Mouse (Mus musculus): Measurements from ENCODE around the gene Chuk. TPM values are rescaled to one million over a fixed set of nuclear protein-coding genes. Genes with fewer than 3 reads are reported as not detected.

Gene Chuk
- polyA plus RNA-seq, 1 experiment: 11.8 TPM

- WGBS: 27% methylated on average over 3 of the region's 3 CpGs
- TF ChIP-seq CTCF (IDR thresholded peaks at IDR 0.05; ENCODE audit: extremely low read depth, insufficient read depth, insufficient read length, insufficient replicate concordance) (no peak), POLR2A (IDR thresholded peaks at IDR 0.05; ENCODE audit: low read depth, low read length) (no peak)
- no peaks in the 10 kb centered on the region for H3K4me1 ChIP-seq (ENCODE audit: control insufficient read depth, insufficient read depth, insufficient read length)
- no peaks in the 10 kb centered on the region for H3K27me3 ChIP-seq (ENCODE audit: control insufficient read depth, insufficient read depth, low read length)
- no peak overlapping the region for H3K27ac ChIP-seq (ENCODE audit: insufficient read depth, low read length)
- DNase-seq (ENCODE audit: low read depth in 1 of 2, low spot score in 2 of 2): peak in 1 of 2 experiments; percentile 11
- peaks cover 11% of the 10 kb centered on the region for H3K36me3 ChIP-seq (ENCODE audit: control insufficient read depth, insufficient read depth, low read length)
- no peak overlapping the region for H3K4me3 ChIP-seq (ENCODE audit: extremely low read depth, insufficient read depth, insufficient read length)
Measured at GRCm38 (mm10) chr19:44045847-44046246, 61.4 kb downstream of the Chuk start.

- TF ChIP-seq POLR2A (IDR thresholded peaks at IDR 0.05; ENCODE audit: low read depth, low read length) (no peak), CTCF (IDR thresholded peaks at IDR 0.05; ENCODE audit: extremely low read depth, insufficient read depth, insufficient read length, insufficient replicate concordance) (no peak)
- DNase-seq (ENCODE audit: low read depth in 1 of 2, low spot score in 2 of 2): no peak
- Histone ChIP-seq H3K4me1 (ENCODE audit: control insufficient read depth, insufficient read depth, insufficient read length) (no peaks in the 10 kb centered on the region), H3K27me3 (ENCODE audit: control insufficient read depth, insufficient read depth, low read length) (no peaks in the 10 kb centered on the region), H3K27ac (ENCODE audit: insufficient read depth, low read length) (no peak overlapping the region), H3K36me3 (ENCODE audit: control insufficient read depth, insufficient read depth, low read length) (peaks cover 17% of the 10 kb centered on the region), H3K4me3 (ENCODE audit: extremely low read depth, insufficient read depth, insufficient read length) (no peak overlapping the region)
- WGBS: 96% methylated on average over 5 of the region's 5 CpGs
Measured at GRCm38 (mm10) chr19:44042121-44042520, 65.2 kb downstream of the Chuk start.

DNA sequence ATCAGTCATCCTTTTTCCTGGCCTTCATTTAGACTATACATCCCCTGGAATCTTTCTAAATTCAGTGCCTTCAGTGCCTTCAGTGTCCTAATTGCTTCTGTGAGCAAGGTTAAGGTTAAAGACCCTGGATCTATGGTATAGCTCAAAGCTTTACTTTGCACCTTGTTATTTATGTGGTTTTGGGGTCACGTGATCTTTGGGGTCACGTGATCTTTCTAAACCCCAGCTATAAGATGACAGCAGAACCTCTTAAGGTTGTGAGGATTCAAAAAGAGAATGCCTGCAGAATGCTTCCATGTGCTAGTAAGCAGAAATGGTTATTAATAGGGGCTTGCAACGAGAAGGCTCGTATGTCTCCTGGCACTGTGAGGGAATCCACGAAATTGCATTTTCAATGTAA is 73.9 kb downstream of the Chuk start:
- Histone ChIP-seq H3K36me3 (ENCODE audit: control insufficient read depth, insufficient read depth, low read length) (peaks cover 10% of the 10 kb centered on the region), H3K4me3 (ENCODE audit: extremely low read depth, insufficient read depth, insufficient read length) (no peak overlapping the region), H3K4me1 (ENCODE audit: control insufficient read depth, insufficient read depth, insufficient read length) (no peaks in the 10 kb centered on the region), H3K27me3 (ENCODE audit: control insufficient read depth, insufficient read depth, low read length) (no peaks in the 10 kb centered on the region), H3K27ac (ENCODE audit: insufficient read depth, low read length) (no peak overlapping the region)
- WGBS: 93% methylated on average over 5 of the region's 5 CpGs
- no peak for DNase-seq (ENCODE audit: low read depth in 1 of 2, low spot score in 2 of 2)
- TF ChIP-seq POLR2A (IDR thresholded peaks at IDR 0.05; ENCODE audit: low read depth, low read length) (no peak), CTCF (IDR thresholded peaks at IDR 0.05; ENCODE audit: extremely low read depth, insufficient read depth, insufficient read length, insufficient replicate concordance) (no peak)

GRCm38 (mm10) chr19:44032046-44032744 is 75.1 kb downstream of the Chuk start:
- TF ChIP-seq POLR2A (IDR thresholded peaks at IDR 0.05; ENCODE audit: low read depth, low read length) (no peak), CTCF (IDR thresholded peaks at IDR 0.05; ENCODE audit: extremely low read depth, insufficient read depth, insufficient read length, insufficient replicate concordance) (no peak)
- no peaks in the 10 kb centered on the region for H3K4me1 ChIP-seq (ENCODE audit: control insufficient read depth, insufficient read depth, insufficient read length)
- peaks cover 6% of the 10 kb centered on the region for H3K36me3 ChIP-seq (ENCODE audit: control insufficient read depth, insufficient read depth, low read length)
- H3K27me3 ChIP-seq (ENCODE audit: control insufficient read depth, insufficient read depth, low read length): no peaks in the 10 kb centered on the region
- H3K27ac ChIP-seq (ENCODE audit: insufficient read depth, low read length): no peak overlapping the region
- H3K4me3 ChIP-seq (ENCODE audit: extremely low read depth, insufficient read depth, insufficient read length): no peak overlapping the region
- WGBS: 89% methylated on average over 11 of the region's 11 CpGs
- no peak for DNase-seq (ENCODE audit: low read depth in 1 of 2, low spot score in 2 of 2)

- no peak for TF ChIP-seq POLR2A (IDR thresholded peaks at IDR 0.05; ENCODE audit: low read depth, low read length)
- no peak for TF ChIP-seq CTCF (IDR thresholded peaks at IDR 0.05; ENCODE audit: extremely low read depth, insufficient read depth, insufficient read length, insufficient replicate concordance)
- 93% methylated on average over 5 of the region's 5 CpGs for WGBS
- no peak overlapping the region for H3K4me3 ChIP-seq (ENCODE audit: extremely low read depth, insufficient read depth, insufficient read length)
- no peaks in the 10 kb centered on the region; the same call in 1 of the 2 replicates for H3K36me3 ChIP-seq (ENCODE audit: control insufficient read depth, insufficient read depth, low read length)
- DNase-seq (ENCODE audit: low read depth in 1 of 2, low spot score in 2 of 2): no peak
- H3K4me1 ChIP-seq (ENCODE audit: control insufficient read depth, insufficient read depth, insufficient read length): no peaks in the 10 kb centered on the region
- H3K27me3 ChIP-seq (ENCODE audit: control insufficient read depth, insufficient read depth, low read length): no peaks in the 10 kb centered on the region
- no peak overlapping the region for H3K27ac ChIP-seq (ENCODE audit: insufficient read depth, low read length)
Measured at GRCm38 (mm10) chr19:44030024-44030423, 77.3 kb downstream of the Chuk start.

- H3K36me3 ChIP-seq (ENCODE audit: control insufficient read depth, insufficient read depth, low read length): no peaks in the 10 kb centered on the region
- no peaks in the 10 kb centered on the region for H3K27me3 ChIP-seq (ENCODE audit: control insufficient read depth, insufficient read depth, low read length)
- no peak for DNase-seq (ENCODE audit: low read depth in 1 of 2, low spot score in 2 of 2)
- no peak within 1 kb of the TSS for H3K4me3 ChIP-seq (ENCODE audit: extremely low read depth, insufficient read depth, insufficient read length)
- no peaks in the 10 kb centered on the region for H3K4me1 ChIP-seq (ENCODE audit: control insufficient read depth, insufficient read depth, insufficient read length)
- H3K27ac ChIP-seq (ENCODE audit: insufficient read depth, low read length): no peak within 1 kb of the TSS
- 91% methylated on average over 8 of the region's 8 CpGs for WGBS
- TF ChIP-seq CTCF (IDR thresholded peaks at IDR 0.05; ENCODE audit: extremely low read depth, insufficient read depth, insufficient read length, insufficient replicate concordance): no peak
- no peak for TF ChIP-seq POLR2A (IDR thresholded peaks at IDR 0.05; ENCODE audit: low read depth, low read length)
Measured at GRCm38 (mm10) chr19:44028972-44029371, 78.3 kb downstream of the Chuk start, which contains the start of gene Cyp2c23. Gene Cyp2c23 (minus strand): TSS chr19:44029208.

DNA sequence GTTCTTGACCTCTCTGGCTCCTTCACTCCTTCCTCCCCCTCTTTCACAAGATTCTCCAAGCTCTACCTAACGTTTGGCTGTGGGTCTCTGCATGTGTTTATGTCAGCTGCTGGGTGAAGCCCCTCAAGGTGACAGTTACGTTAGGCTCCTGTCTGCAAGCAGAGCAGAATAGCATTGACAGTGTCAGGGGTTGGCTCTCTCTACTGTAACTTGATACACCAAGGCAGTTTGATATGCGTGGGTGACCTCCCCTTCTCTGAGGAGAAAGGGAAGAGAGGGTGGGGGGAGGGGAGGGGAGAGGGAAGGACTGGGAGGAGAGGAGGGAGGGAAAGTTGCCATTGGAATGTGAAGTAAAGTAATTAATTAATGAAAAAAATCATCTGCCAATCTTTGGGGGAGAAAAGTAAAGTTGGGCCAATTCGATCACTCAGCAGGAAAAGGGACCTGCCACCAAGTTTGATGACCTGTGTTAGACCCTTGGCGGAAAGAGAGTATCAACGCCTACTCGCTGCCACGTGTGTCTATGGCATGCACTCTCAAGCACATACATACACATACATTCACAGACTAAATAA is 80.2 kb downstream of the Chuk start:
- WGBS: 86% methylated on average over 8 of the region's 8 CpGs
- H3K27ac ChIP-seq (ENCODE audit: insufficient read depth, low read length): no peak overlapping the region

More for the DNA sequence above, 80.2 kb downstream of the Chuk start:
- Histone ChIP-seq H3K27me3 (ENCODE audit: control insufficient read depth, insufficient read depth, low read length) (no peaks in the 10 kb centered on the region), H3K4me3 (ENCODE audit: extremely low read depth, insufficient read depth, insufficient read length) (no peak overlapping the region), H3K36me3 (ENCODE audit: control insufficient read depth, insufficient read depth, low read length) (no peaks in the 10 kb centered on the region), H3K4me1 (ENCODE audit: control insufficient read depth, insufficient read depth, insufficient read length) (no peaks in the 10 kb centered on the region)
- DNase-seq (ENCODE audit: low read depth in 1 of 2, low spot score in 2 of 2): no peak
- TF ChIP-seq CTCF (IDR thresholded peaks at IDR 0.05; ENCODE audit: extremely low read depth, insufficient read depth, insufficient read length, insufficient replicate concordance) (no peak), POLR2A (IDR thresholded peaks at IDR 0.05; ENCODE audit: low read depth, low read length) (no peak)

All from spleen, adult 2 months (tissue).